Mouse (Mus musculus) megakaryocyte, embryonic 14.5 days (primary cell): Measurements from ENCODE around the gene Sobp.

ENCODE experiments used
- FLI1 ChIP-seq: IDR thresholded peaks from 2 replicates; pipeline ENCODE4 v1.6.1; 2012; ENCODE audit warnings: low read length, inconsistent platforms, mixed read lengths
- GATA1 ChIP-seq: IDR thresholded peaks from 3 replicates; pipeline ENCODE4 v1.6.1; 2012; ENCODE audit warnings: mixed read lengths, low read length, inconsistent platforms, borderline replicate concordance

- TF ChIP-seq GATA1 (no peak), FLI1 (no peak)
These were observed 206.0 kb downstream of the Sobp start for GRCm38 (mm10) chr10:42968332-42968731.
